Mouse (Mus musculus) embryonic facial prominence, embryonic 13.5 days (tissue): Measurements from ENCODE around the gene Sgpl1. TPM values are rescaled to one million over a fixed set of nuclear protein-coding genes. Genes with fewer than 3 reads are reported as not detected.

ENCODE experiments used
- ATAC-seq: fragments of 200-750 bp; cut with Nextera tagmentation; 2 replicates; pipeline ENCODE4 v1.8.0; 2017; ENCODE audit warnings: low read depth; ENCODE audit not compliant: insufficient number of reproducible peaks, insufficient read depth, low FRiP score, low TSS enrichment
- H3K27ac ChIP-seq: fragments of 300-500 bp; sonication (generic); 2 replicates; pipeline ENCODE4 v1.5.1; 2015; ENCODE audit warnings: moderate library complexity, mild to moderate bottlenecking, inconsistent platforms
- H3K27me3 ChIP-seq: fragments of 300-500 bp; sonication (generic); 2 replicates; pipeline ENCODE4 v1.6.1; 2015; ENCODE audit warnings: mild to moderate bottlenecking, inconsistent platforms
- H3K36me3 ChIP-seq: fragments of 300-500 bp; sonication (generic); 2 replicates; pipeline ENCODE4 v1.6.1; 2015; ENCODE audit warnings: mild to moderate bottlenecking, inconsistent platforms
- H3K4me1 ChIP-seq: fragments of 300-500 bp; sonication (generic); 2 replicates; pipeline ENCODE4 v1.6.1; 2015; ENCODE audit warnings: inconsistent platforms
- H3K4me2 ChIP-seq: fragments of 300-500 bp; sonication (generic); 2 replicates; pipeline ENCODE4 v1.6.1; 2015; ENCODE audit warnings: moderate library complexity, mild to moderate bottlenecking, inconsistent platforms
- H3K4me3 ChIP-seq: fragments of 300-500 bp; sonication (generic); 2 replicates; pipeline ENCODE4 v1.5.1; 2015; ENCODE audit warnings: mild to moderate bottlenecking, inconsistent platforms
- H3K9ac ChIP-seq: fragments of 300-500 bp; sonication (generic); 2 replicates; pipeline ENCODE4 v1.6.1; 2015; ENCODE audit warnings: mild to moderate bottlenecking, inconsistent platforms
- H3K9me3 ChIP-seq: fragments of 300-500 bp; sonication (generic); 2 replicates; pipeline ENCODE4 v1.6.1; 2016; ENCODE audit warnings: inconsistent platforms
- WGBS: fragments of 180-500 bp; shearing (Covaris S2); methylation state at CpG from one replicate; pipeline ENCODE4 v1.1.7; 2015; ENCODE audit warnings: mixed read lengths; 5-methylcytosine and 5-hydroxymethylcytosine counted together
- microRNA-seq: library from miRNA; unstranded; fragments of <30 nt; microRNA quantifications from one replicate; pipeline ENCODE4, GENCODE M21; 2016
- polyA plus RNA-seq: library from polyadenylated mRNA; unstranded; fragments of >200 nt; fragmentation: Nextera tagmentation; extraction: Ambion mirVana; gene quantifications from 2 replicates; pipeline ENCODE4 v1.2.1, GENCODE M21; 2015

Sgpl1 gene
- polyA plus RNA-seq, 1 experiment from 2014 or later = 75.9 TPM

DNA sequence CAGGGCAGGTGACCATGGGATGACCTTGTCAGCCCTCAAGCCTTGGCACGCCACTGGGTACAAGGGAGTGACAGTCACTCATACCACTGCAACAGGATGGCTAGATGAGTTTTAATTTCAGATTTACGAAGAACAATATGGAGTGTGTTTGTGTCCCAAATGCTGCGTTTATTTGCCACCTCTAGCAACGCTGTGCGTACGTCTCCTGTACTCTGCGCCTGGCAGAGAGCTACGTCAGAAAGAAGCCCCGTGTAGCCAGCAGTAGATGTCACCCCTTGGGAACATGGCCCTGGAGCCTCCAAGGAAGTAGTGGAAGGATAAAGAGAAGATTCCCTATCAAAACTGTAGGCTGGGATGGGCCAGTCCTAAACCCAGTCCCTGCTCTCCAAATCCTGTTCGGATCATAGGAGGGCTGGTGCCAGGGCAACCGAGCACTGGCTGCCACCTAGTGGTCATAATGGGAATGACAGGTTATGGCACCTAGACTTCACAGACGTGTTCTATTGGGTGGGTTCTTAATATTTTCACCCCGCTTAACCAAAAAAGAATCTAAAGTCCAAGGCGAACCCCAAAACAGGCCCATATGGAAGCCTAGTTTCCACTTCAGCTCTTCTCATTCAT lies 95.4 kb downstream of the Sgpl1 start:
- H3K27ac ChIP-seq = no peak overlapping the region
- 0 out of 2 replicates have a peak, but pooled peaks cover 11% of the 10 kb centered on the region for H3K27me3 ChIP-seq
- no peak overlapping the region for H3K9ac ChIP-seq
- WGBS = 58% methylated on average over 14 of the region's 14 CpGs
- 0 out of 2 replicates have a peak, but pooled peaks have one; percentile 13 for ATAC-seq
- H3K4me3 ChIP-seq = no peak overlapping the region
- H3K36me3 ChIP-seq = no peaks in the 10 kb centered on the region
- H3K9me3 ChIP-seq = 0 out of 2 replicates have a peak, but pooled peaks cover 6% of the 10 kb centered on the region
- H3K4me1 ChIP-seq = no peaks in the 10 kb centered on the region
- no peak overlapping the region for H3K4me2 ChIP-seq

Small RNA genes lying within 50 kb of the gene (microRNA-seq; reads per million reads assigned to microRNA genes)
- not detected for gene Gm44308

Other genes with a start within 250 kb of the Sgpl1 start
- 12.9 and 13.7 TPM in 2 replicates for gene Pcbd1, start 58.4 kb downstream of the Sgpl1 start, polyA plus RNA-seq
- gene Tbata, start 24.3 kb upstream of the Sgpl1 start, polyA plus RNA-seq = not detected in 2 replicates
- 2.2 and 2.9 TPM in 2 replicates for gene Adamts14, start 125.7 kb upstream of the Sgpl1 start, polyA plus RNA-seq
- not detected in 2 replicates for gene Prf1, start 150.1 kb upstream of the Sgpl1 start, polyA plus RNA-seq
- gene Pald1, start 235.8 kb upstream of the Sgpl1 start, polyA plus RNA-seq = 22.4 and 22.5 TPM in 2 replicates